Mouse (Mus musculus) retina, postnatal 7 days (tissue): ENCODE data around the gene Zfp934.
A peak's percentile ranks its signal among the peaks of the same experiment; 100 is the strongest.
"Not testable (repeated sequence)": the region's sequence is repeated elsewhere in the genome, so short reads cannot be mapped to it uniquely, and the experiment has no call there.

Source experiments
- DNase-seq: peaks from one replicate; pipeline ENCODE4 v3.0.0-alpha.2; 2012; ENCODE audit warnings: low read depth, low spot score

The Zfp934 gene

GRCm38 (mm10) chr13:62571099-62571498 is at the start of gene Zfp934:
Gene Zfp934 (minus strand): TSS chr13:62571199.
- not testable (repeated sequence) for DNase-seq

- not testable (repeated sequence) for DNase-seq
Observed at GRCm38 (mm10) chr13:62617449-62617848, 46.5 kb upstream of the Zfp934 start.

DNA sequence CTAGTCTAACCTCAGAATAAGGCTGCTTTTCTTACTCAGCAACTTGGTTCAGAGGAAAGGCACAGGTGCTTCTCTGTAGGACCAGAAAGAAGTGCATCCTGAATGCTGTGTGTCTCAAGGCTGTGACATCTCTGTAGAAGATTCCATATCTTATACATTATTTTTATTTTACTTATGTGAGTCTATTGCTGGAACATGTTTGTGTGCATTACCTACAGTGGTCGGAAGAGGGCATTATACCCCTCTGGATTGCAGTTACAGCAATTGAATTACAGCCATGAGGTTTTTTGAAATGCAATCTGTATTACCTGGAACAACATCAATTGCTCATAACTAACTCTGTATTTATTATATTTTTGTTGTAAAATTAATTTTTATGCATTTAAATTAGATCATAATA is 9.3 kb downstream of the Zfp934 start:
- DNase-seq, result not testable (repeated sequence)

DNA sequence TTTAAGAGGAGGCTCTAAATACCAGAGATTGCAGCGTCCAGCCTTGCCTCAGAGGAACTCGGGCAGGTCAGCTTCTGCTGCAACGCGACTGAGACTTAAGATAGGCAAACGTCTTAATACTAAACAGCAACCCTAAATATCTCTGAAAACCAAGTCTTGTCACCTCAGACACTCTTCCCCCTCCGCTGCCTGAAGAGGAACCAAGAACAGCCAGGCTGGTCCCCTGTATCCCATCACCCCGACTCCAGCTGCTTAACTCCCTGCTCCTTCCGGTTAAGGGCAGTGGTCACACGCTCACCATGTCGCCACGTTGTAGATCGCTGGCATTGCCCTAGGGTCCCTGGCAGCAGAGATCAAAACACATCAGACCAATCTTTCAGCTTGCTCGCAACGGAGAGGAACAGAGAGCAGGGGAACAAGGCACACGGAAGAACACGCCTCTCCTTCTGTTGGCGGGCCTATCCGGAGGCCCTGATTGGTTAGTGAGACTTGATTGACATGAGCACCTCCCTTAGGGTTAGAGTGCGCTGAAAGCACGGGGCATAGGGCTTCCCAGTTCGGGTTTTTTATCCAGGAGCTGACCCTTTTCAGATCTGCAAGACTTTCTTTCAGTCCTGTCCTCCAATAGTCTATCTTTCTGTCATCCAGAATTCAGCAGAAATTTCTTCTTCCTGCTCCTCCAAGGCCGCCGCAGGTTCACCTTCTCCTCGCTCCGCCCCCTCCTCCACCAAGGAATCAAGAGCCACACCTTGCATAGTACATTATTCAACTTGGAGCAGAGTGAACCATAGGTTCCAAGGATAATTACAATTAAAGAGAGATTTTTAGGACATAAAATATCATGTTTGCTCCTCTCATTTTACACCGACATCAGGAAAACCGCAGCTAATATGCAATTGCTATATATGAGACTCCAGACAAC is 12.5 kb downstream of the Zfp934 start, which contains the start of gene Zfp935:
Zfp935 (minus strand) TSS at position 323 of the 922 bp plus-strand sequence.
- not testable (repeated sequence) for DNase-seq

- not testable (repeated sequence) for DNase-seq
Observed at GRCm38 (mm10) chr13:62530129-62530528, 40.9 kb downstream of the Zfp934 start.

DNA sequence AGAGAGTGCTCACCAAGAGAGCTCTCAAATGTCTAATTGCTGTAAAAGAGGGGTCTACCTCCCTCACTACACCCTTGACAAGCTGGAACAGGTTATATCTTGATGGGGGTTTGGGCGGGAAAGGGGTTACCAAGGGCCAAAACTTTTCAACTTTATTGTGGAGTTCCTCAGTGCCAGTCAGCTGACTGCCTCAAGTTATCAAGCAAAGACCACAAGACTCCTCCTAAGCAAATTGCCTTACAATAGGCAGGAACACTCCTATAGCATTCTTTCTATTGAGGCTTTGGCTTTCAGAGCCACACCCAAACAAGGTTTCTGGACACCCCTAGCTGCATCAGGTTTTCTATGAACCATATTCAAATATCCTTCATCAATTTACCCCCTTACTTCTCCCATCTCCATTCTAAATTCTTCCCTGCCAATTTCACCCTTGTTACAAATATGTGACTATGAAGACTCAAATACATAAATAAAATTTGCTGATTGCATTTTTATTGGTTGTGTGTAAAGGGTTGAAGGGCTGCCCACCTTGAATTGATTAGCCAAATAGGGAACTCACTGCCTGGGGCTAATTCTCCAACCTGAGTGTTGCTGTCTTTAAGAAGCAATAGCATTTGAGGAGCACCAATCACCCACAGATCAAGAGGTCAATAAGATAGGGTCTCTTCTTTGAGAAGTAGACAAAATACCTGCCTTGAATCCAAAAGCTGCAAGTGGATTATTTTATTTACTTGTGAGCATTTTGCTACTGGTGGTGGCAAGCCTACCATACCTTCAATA is 60.2 kb downstream of the Zfp934 start:
- not testable (repeated sequence) for DNase-seq

DNA sequence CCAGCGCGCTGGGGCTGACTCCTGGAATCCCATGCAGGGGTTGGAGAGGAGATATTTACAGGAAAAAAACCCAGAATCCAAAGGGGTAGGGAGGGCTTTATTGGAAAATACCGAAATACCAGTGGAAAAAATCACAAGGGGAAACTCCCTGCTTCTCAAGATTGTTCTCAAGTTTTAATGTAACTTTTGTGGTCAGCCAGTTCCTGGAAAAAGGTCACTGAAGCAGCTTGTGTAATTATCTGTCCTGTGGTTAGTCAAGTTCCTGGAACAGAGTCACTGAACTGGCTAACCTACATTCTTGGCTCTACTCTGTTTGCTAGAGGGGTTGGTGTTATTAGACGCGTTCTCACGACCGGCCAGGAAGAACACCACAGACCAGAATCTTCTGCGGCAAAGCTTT is 98.3 kb downstream of the Zfp934 start:
- not testable (repeated sequence) for DNase-seq

GRCm38 (mm10) chr13:62469947-62470346 is 101.1 kb downstream of the Zfp934 start:
- DNase-seq, result not testable (repeated sequence)

DNA sequence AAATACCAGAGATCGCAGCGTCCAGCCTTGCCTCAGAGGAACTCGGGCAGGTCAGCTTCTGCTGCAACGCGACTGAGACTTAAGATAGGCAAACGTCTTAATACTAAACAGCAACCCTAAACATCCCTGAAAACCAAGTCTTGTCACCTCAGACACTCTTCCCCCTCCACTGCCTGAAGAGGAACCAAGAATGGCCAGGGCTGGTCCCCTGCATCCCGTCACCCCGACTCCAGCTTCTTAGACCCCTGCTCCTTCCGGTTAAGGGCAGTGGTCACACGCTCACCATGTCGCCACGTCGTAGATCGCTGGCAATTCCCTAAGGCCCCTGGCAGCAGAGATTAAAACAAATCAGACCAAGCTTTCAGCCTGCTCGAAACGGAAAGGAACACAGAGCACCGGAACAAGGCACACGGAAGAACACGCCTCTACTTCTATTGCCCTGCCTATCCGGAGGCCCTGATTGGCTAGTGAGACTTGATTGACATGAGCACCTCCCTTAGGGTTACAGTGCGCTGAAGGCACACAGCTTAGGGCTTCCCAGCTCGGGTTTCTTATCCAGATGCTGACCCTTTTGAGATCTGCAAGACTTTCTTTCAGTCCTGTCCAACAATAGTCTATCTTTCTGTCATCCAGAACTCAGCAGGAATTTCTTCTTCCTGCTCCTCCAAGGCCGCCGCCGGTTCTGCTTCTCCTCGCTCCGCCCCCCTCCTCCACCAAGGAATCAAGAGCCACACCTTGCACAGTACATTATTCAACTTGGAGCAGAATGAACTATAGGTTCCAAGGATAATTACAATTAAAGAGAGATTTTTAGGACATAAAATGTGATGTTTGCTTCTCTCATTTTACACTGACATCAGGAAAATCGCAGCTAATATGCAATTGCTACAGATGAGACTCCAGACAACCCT is 104.3 kb downstream of the Zfp934 start, which contains the start of gene Gm49359:
Gm49359 (minus strand) TSS at position 409 of the 911 bp plus-strand sequence.
- peak; percentile 85 for DNase-seq
